Mouse (Mus musculus) stomach, embryonic 14.5 days (tissue): Measurements from ENCODE around the gene Lax1. TPM values are rescaled to one million over a fixed set of nuclear protein-coding genes. Genes with fewer than 3 reads are reported as not detected.
A peak's percentile ranks its signal among the peaks of the same experiment; 100 is the strongest.

ENCODE experiments used
- ATAC-seq: fragments of 200-750 bp; cut with Nextera tagmentation; 2 replicates; pipeline ENCODE4 v1.8.0; 2017; ENCODE audit warnings: low read depth, moderate TSS enrichment; ENCODE audit not compliant: insufficient number of reproducible peaks, insufficient read depth, low FRiP score
- H3K27ac ChIP-seq: fragments of 300-500 bp; sonication (generic); 2 replicates; pipeline ENCODE4 v1.5.1; 2014; ENCODE audit warnings: mild to moderate bottlenecking, low read length, moderate library complexity, mixed read lengths
- H3K27me3 ChIP-seq: fragments of 300-500 bp; sonication (generic); 2 replicates; pipeline ENCODE4 v1.6.1; 2014; ENCODE audit warnings: low read length, control low read depth, mixed read lengths; ENCODE audit not compliant: control insufficient read depth, insufficient read depth
- H3K36me3 ChIP-seq: fragments of 300-500 bp; sonication (generic); 2 replicates; pipeline ENCODE4 v1.6.1; 2014; ENCODE audit warnings: mild to moderate bottlenecking, control low read depth, low read length, moderate library complexity, mixed read lengths; ENCODE audit not compliant: control insufficient read depth, insufficient read depth
- H3K4me1 ChIP-seq: fragments of 300-500 bp; sonication (generic); 2 replicates; pipeline ENCODE4 v1.6.1; 2014; ENCODE audit warnings: low read length, control low read depth, mixed read lengths; ENCODE audit not compliant: control insufficient read depth, insufficient read depth
- H3K4me2 ChIP-seq: fragments of 300-500 bp; sonication (generic); replicated peaks from 2 replicates; pipeline ENCODE4 v1.6.1; 2014; ENCODE audit warnings: low read depth, low read length, control low read depth
- H3K4me3 ChIP-seq: fragments of 300-500 bp; sonication (generic); 2 replicates; pipeline ENCODE4 v1.5.1; 2014; ENCODE audit warnings: low read depth, low read length, control low read depth
- H3K9ac ChIP-seq: fragments of 300-500 bp; sonication (generic); replicated peaks from 2 replicates; pipeline ENCODE4 v1.6.1; 2014; ENCODE audit warnings: low read depth, mild to moderate bottlenecking, control low read depth, low read length, moderate library complexity, mixed read lengths
- H3K9me3 ChIP-seq: fragments of 300-500 bp; sonication (generic); 2 replicates; pipeline ENCODE4 v1.6.1; 2016; ENCODE audit warnings: low read depth, low read length, control low read depth; ENCODE audit not compliant: control insufficient read depth
- WGBS: fragments of 180-500 bp; shearing (Covaris S2); extraction: QIAGEN DNeasy Blood & Tissue Kit; methylation state at CpG from one replicate; pipeline ENCODE4 v1.1.7; 2014; 5-methylcytosine and 5-hydroxymethylcytosine counted together
- polyA plus RNA-seq: library from polyadenylated mRNA; unstranded; fragments of >200 nt; fragmentation: Nextera tagmentation; extraction: Ambion mirVana; gene quantifications from 2 replicates; pipeline ENCODE4 v1.2.1, GENCODE M21; 2014

Lax1 gene
- polyA plus RNA-seq, 1 experiment from 2014 or later, result 0.35 TPM

DNA sequence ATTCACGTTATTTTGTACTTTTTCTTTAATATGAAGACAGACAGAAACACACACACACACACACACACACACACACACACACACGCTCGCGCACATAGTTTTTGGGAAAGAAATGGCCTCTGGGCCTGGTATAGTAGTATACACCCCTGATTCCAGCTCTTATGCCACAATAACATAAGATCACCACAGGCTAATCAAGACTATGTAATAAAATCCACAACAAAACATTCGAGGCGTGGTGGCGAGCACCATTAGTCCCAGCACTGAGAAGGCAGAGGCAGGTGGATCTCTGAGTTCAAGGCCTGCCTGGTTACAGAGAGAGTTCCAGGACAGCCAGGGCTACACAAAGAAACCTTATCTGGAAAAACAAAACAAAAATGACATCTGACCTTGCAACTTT, 27.0 kb downstream of the Lax1 start:
- Histone ChIP-seq H3K9ac (no peak overlapping the region), H3K4me1 (peaks cover 22% of the 10 kb centered on the region), H3K4me3 (no peak overlapping the region), H3K27ac (peak overlapping the region; percentile 48), H3K9me3 (no peaks in the 10 kb centered on the region), H3K27me3 (no peaks in the 10 kb centered on the region), H3K36me3 (peaks cover 15% of the 10 kb centered on the region; the same call in 1 of the 2 replicates), H3K4me2 (no peak overlapping the region)
- 94% methylated on average over 7 of the region's 7 CpGs for WGBS
- no peak for ATAC-seq

- Histone ChIP-seq H3K4me3 (peak within 1 kb of the TSS; percentile 85), H3K9me3 (no peaks in the 10 kb centered on the region), H3K9ac (peak within 1 kb of the TSS; percentile 87), H3K27me3 (no peaks in the 10 kb centered on the region), H3K36me3 (peaks cover 23% of the 10 kb centered on the region; the same call in 1 of the 2 replicates), H3K27ac (peak within 1 kb of the TSS; percentile 95), H3K4me2 (peak within 1 kb of the TSS; percentile 85), H3K4me1 (peaks cover 34% of the 10 kb centered on the region)
- 3% methylated on average over 26 of the region's 26 CpGs for WGBS
- ATAC-seq, result peak; percentile 96
These were observed 28.5 kb downstream of the Lax1 start, which contains the start of gene Gm38394 for GRCm38 (mm10) chr1:133661203-133661933. TSS of gene Gm38394 (minus strand) at chr1:133661318.

GRCm38 (mm10) chr1:133660466-133661202, 29.3 kb downstream of the Lax1 start, which contains the start of gene Zbed6:
TSS of gene Zbed6 (minus strand) at chr1:133660885.
- H3K4me1 ChIP-seq, result peaks cover 34% of the 10 kb centered on the region

GRCm38 (mm10) chr1:133658878-133659277, 31.0 kb downstream of the Lax1 start:
- Histone ChIP-seq H3K36me3 (peaks cover 28% of the 10 kb centered on the region), H3K9ac (no peak overlapping the region), H3K27me3 (no peaks in the 10 kb centered on the region), H3K27ac (no peak overlapping the region), H3K4me1 (peaks cover 34% of the 10 kb centered on the region), H3K4me3 (no peak overlapping the region), H3K4me2 (peak overlapping the region; percentile 85; the same call in 1 of the 2 replicates), H3K9me3 (no peaks in the 10 kb centered on the region)
- WGBS, result 84% methylated on average over 3 of the region's 3 CpGs
- no peak for ATAC-seq

More at GRCm38 (mm10) chr1:133660466-133661202, 29.3 kb downstream of the Lax1 start, which contains the start of gene Zbed6:
- Histone ChIP-seq H3K36me3 (peaks cover 23% of the 10 kb centered on the region; the same call in 1 of the 2 replicates), H3K9me3 (no peaks in the 10 kb centered on the region), H3K27ac (peak within 1 kb of the TSS; percentile 95), H3K27me3 (no peaks in the 10 kb centered on the region), H3K9ac (peak within 1 kb of the TSS; percentile 87), H3K4me3 (peak within 1 kb of the TSS; percentile 85), H3K4me2 (peak within 1 kb of the TSS; percentile 85)
- under 1% methylated on average over 40 of the region's 41 CpGs for WGBS
- ATAC-seq, result peak; percentile 51; the same call in 1 of the 2 replicates

GRCm38 (mm10) chr1:133656811-133657210, 33.1 kb downstream of the Lax1 start:
- Histone ChIP-seq H3K4me1 (peaks cover 31% of the 10 kb centered on the region), H3K4me2 (0 out of 2 replicates have a peak overlapping the region, but pooled peaks have one; percentile 11), H3K9ac (no peak overlapping the region), H3K9me3 (no peaks in the 10 kb centered on the region), H3K36me3 (peaks cover 36% of the 10 kb centered on the region), H3K27ac (no peak overlapping the region), H3K27me3 (no peaks in the 10 kb centered on the region), H3K4me3 (no peak overlapping the region)
- WGBS, result 44% methylated on average over 5 of the region's 5 CpGs
- ATAC-seq, result no peak

DNA sequence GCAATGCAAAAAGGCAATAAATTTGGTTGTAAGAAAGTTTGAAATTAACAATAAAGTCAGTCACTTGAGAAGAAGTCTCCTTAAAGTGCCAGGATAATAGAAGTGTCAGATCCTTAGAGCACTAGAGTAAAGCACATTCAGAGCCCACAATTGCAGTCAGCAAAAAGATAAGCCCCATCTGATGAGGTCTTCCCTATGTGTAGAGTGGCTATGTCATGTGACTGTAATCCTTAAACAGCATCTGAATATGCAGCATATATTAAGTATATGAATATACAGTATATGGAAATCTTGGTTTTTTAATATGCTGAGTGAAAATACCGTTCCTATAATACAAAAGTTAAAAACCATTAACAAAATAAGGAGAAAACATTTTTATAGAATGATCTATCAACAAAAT, 36.9 kb downstream of the Lax1 start:
- Histone ChIP-seq H3K9me3 (no peaks in the 10 kb centered on the region), H3K4me3 (no peak overlapping the region), H3K27me3 (no peaks in the 10 kb centered on the region), H3K4me1 (peaks cover 12% of the 10 kb centered on the region; the same call in 1 of the 2 replicates), H3K9ac (no peak overlapping the region), H3K27ac (no peak overlapping the region), H3K4me2 (no peak overlapping the region), H3K36me3 (peaks cover 35% of the 10 kb centered on the region)
- no peak for ATAC-seq
- WGBS, result 92% methylated on average over 1 of the region's 1 CpGs

GRCm38 (mm10) chr1:133650288-133651055, 39.4 kb downstream of the Lax1 start:
- H3K4me1 ChIP-seq, result no peaks in the 10 kb centered on the region
- no peak overlapping the region for H3K9ac ChIP-seq
- H3K27me3 ChIP-seq, result no peaks in the 10 kb centered on the region
- H3K4me2 ChIP-seq, result no peak overlapping the region
- no peak overlapping the region for H3K27ac ChIP-seq
- ATAC-seq, result no peak
- WGBS, result 93% methylated on average over 7 of the region's 7 CpGs
- H3K36me3 ChIP-seq, result peaks cover 45% of the 10 kb centered on the region
- H3K4me3 ChIP-seq, result no peak overlapping the region
- no peaks in the 10 kb centered on the region for H3K9me3 ChIP-seq

GRCm38 (mm10) chr1:133645652-133646051, 44.3 kb downstream of the Lax1 start:
- Histone ChIP-seq H3K4me2 (no peak overlapping the region), H3K27me3 (no peaks in the 10 kb centered on the region), H3K9ac (no peak overlapping the region), H3K9me3 (no peaks in the 10 kb centered on the region), H3K27ac (no peak overlapping the region), H3K4me1 (no peaks in the 10 kb centered on the region), H3K36me3 (peaks cover 72% of the 10 kb centered on the region), H3K4me3 (no peak overlapping the region)
- ATAC-seq, result no peak
- WGBS, result 92% methylated on average over 5 of the region's 5 CpGs
